Mouse (Mus musculus): ENCODE results near the gene Gm28998.
"Not testable (repeated sequence)": the region's sequence is repeated elsewhere in the genome, so short reads cannot be mapped to it uniquely, and the experiment has no call there.

Gm28998 gene

DNA sequence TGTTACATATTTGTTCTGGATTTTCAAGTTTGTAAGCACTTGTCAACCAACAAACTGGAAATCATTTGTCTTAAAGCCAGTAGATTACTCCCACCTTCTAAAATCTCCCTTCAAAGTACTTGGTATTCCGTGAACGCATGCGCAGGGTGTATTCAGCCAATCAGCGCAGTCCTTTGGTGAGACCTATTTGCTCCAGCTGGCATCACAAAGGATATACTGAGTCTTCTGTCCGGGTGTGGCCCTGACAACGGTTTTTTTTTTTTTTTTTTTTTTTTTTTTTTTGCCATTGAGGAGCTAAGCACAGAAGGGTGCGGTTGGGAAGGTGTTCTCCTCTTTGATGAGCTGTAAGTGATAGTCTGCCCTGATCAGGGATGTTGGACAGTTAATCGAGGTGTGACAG, at the start of gene Gm28998:
TSS of gene Gm28998 (plus strand) at position 301 of the 400 bp plus-strand sequence.
- DNase-seq (ENCODE audit: low spot score): not testable (repeated sequence)
